Mouse (Mus musculus): ENCODE measurements at regions not wholly inside any gene's neighbourhood (a gene's known extent, or its start where the extent isn't known, plus 50 kb on each side); places are given as distances from the start of the nearest gene placed in this dataset.

GRCm38 (mm10) chr1:168686821-168687220, 254.8 kb upstream of the Pbx1 start:
- no peak for TF ChIP-seq CTCF (IDR thresholded peaks at IDR 0.05; ENCODE audit: borderline replicate concordance, extremely low read depth, insufficient read depth, insufficient read length)
- TF ChIP-seq POLR2A (IDR thresholded peaks at IDR 0.05; ENCODE audit: borderline replicate concordance, extremely low read depth, insufficient read depth, insufficient read length, poor library complexity, severe bottlenecking), result no peak
